ENCODE assay signal across 9 mouse cellular contexts in genomic region chr14:48121529-48122517, GRCm38 (mm10). TPM values are rescaled to one million over a fixed set of nuclear protein-coding genes. Genes with fewer than 3 reads are reported as not detected.
A peak's percentile ranks its signal among the peaks of the same experiment; 100 is the strongest.
DNase-seq lines count a peak whose midpoint lies in the region; ATAC-seq and TF ChIP-seq lines count a peak whose summit lies in the region.
"Had no signal": no experiment of that assay in that cellular context is flagged by ENCODE, and none has a peak within 500 bp of the region (broad histone marks: within the 10 kb centered on the region; RNA-seq: fewer than 3 reads in every experiment).

No protein-coding gene starts in this region.

- H3K27ac ChIP-seq in gastrocnemius, adult 2 months, result peak overlapping the region; percentile 93
- peak overlapping the region; percentile 25; the same call in 1 of the 2 replicates for H3K27ac ChIP-seq in heart, embryonic 11.5 days (ENCODE audit: low read depth, low read length)
- H3K27ac ChIP-seq in midbrain, postnatal 0 days (ENCODE audit: low read depth, low read length), result peak overlapping the region; percentile 78

- no peaks in the 10 kb centered on the region for H3K9me3 ChIP-seq in heart, embryonic 11.5 days (replicated peaks; ENCODE audit: control insufficient read depth, low read length)
- no peaks in the 10 kb centered on the region for H3K9me3 ChIP-seq in midbrain, postnatal 0 days (ENCODE audit: low read length)

- no peak for ATAC-seq in heart, embryonic 11.5 days (replicated peaks; ENCODE audit: insufficient number of reproducible peaks, low FRiP score, low TSS enrichment)
- ATAC-seq in midbrain, postnatal 0 days (ENCODE audit: low FRiP score), result no peak

- 0 out of 2 replicates have a peak, but pooled peaks cover 3% of the 10 kb centered on the region for H3K4me1 ChIP-seq in heart, embryonic 11.5 days (ENCODE audit: control insufficient read depth, insufficient read depth, low read length)
- H3K4me1 ChIP-seq in midbrain, postnatal 0 days (ENCODE audit: insufficient read depth, low read length), result 0 out of 2 replicates have a peak, but pooled peaks cover 5% of the 10 kb centered on the region

- 1% methylated on average over 32 of the region's 32 CpGs for WGBS in heart, embryonic 11.5 days (ENCODE audit: insufficient replicate concordance)
- under 1% methylated on average over 32 of the region's 32 CpGs for WGBS in midbrain, postnatal 0 days

- intact Hi-C loops in gastrocnemius, adult 2 months (cut with DNase I), result loop anchor here (5.0 to 10.0 kb wide), 2 partner anchors 50 to 243 kb away; no protein-coding TSS in a partner anchor

- DNase-seq in gastrocnemius, adult 2 months, result no peak
- DNase-seq in gastrocnemius, postnatal 10 days, result no peak
- peak; percentile 57 for DNase-seq in brain, adult 2 months (ENCODE audit: low read depth, low spot score)
- peak; percentile 41 for DNase-seq in kidney, postnatal 14 days
- DNase-seq in midbrain, postnatal 0 days (ENCODE audit: low spot score), result peak; percentile 48
- no peak for DNase-seq in spleen, postnatal 14 days (ENCODE audit: low spot score in 2 of 2)
- no peak for DNase-seq in ovary, postnatal 10 days (ENCODE audit: low spot score)

- H3K27me3 ChIP-seq in heart, embryonic 11.5 days (ENCODE audit: control insufficient read depth, insufficient read depth, low read length), result peaks cover 6% of the 10 kb centered on the region; the same call in 1 of the 2 replicates
- no peaks in the 10 kb centered on the region for H3K27me3 ChIP-seq in midbrain, postnatal 0 days (ENCODE audit: insufficient read depth, low read length)

- peak overlapping the region; percentile 62 for H3K4me2 ChIP-seq in heart, embryonic 11.5 days
- peak overlapping the region; percentile 95 for H3K4me2 ChIP-seq in midbrain, postnatal 0 days (ENCODE audit: low read depth, low read length, poor library complexity, severe bottlenecking)

- H3K36me3 ChIP-seq in heart, embryonic 11.5 days (ENCODE audit: control insufficient read depth, insufficient read depth, low read length), result no peaks in the 10 kb centered on the region
- H3K36me3 ChIP-seq in midbrain, postnatal 0 days (ENCODE audit: insufficient read depth, low read length), result no peaks in the 10 kb centered on the region

- peak overlapping the region; percentile 74 for H3K9ac ChIP-seq in heart, embryonic 11.5 days (ENCODE audit: low read depth, low read length)
- peak overlapping the region; percentile 78 for H3K9ac ChIP-seq in midbrain, postnatal 0 days (replicated peaks; ENCODE audit: low read length, poor library complexity, severe bottlenecking)

- no peak for TF ChIP-seq CTCF in gastrocnemius, adult 2 months (IDR thresholded peaks at IDR 0.05)
- no peak for TF ChIP-seq CTCF in midbrain, postnatal 0 days (IDR thresholded peaks at IDR 0.05)

- peak overlapping the region; percentile 74 for H3K4me3 ChIP-seq in gastrocnemius, adult 2 months
- peak overlapping the region; percentile 75 for H3K4me3 ChIP-seq in heart, embryonic 11.5 days (ENCODE audit: low read depth, low read length)
- peak overlapping the region; percentile 85 for H3K4me3 ChIP-seq in midbrain, postnatal 0 days (ENCODE audit: low read depth, low read length)

RNA-seq across cellular contexts. Expression of gene Peli2, which starts 1.2 kb away (rescaled TPM):
- 10 to 100 TPM; 15.0 to 17.6 TPM for total RNA-seq in gastrocnemius, adult 2 months (2021)
- 10 to 100 TPM; 15.9 to 18.3 TPM for total RNA-seq in gastrocnemius, postnatal 10 days (2021)
- polyA plus RNA-seq in heart, embryonic 11.5 days (2014; fragmentation: Nextera tagmentation; extraction: Ambion mirVana), result 4.0 TPM in 2 replicates
- 11.5 and 22.3 TPM in 2 replicates for total RNA-seq in midbrain, postnatal 0 days (2014; rRNA removed)
- polyA plus RNA-seq in midbrain, postnatal 0 days (2015; fragmentation: Nextera tagmentation; extraction: Ambion mirVana), result 5.6 and 6.5 TPM in 2 replicates
- total RNA-seq: MEL had no signal

Comparison
In these comparisons a context has a peak if more than half of its experiments do, and no peak if none do; other contexts are left out.
1. DNase-seq: peak in brain, adult 2 months (single experiment), kidney, postnatal 14 days (single experiment) and midbrain, postnatal 0 days (single experiment); none in gastrocnemius, adult 2 months (single experiment), gastrocnemius, postnatal 10 days (single experiment), spleen, postnatal 14 days (0 of 2) and ovary, postnatal 10 days (single experiment).
2. H3K27ac ChIP-seq: peak in every context shown above with its lines; median percentile 93 in gastrocnemius, adult 2 months; 78 in midbrain, postnatal 0 days; 25 in heart, embryonic 11.5 days.
3. Peak in every context shown above with its lines, with median percentiles within 50 percentile points of each other: H3K4me3 ChIP-seq.